Mouse (Mus musculus) left cerebral cortex, postnatal 4 days (tissue): ENCODE measurements around the gene Olfr135. TPM values are rescaled to one million over a fixed set of nuclear protein-coding genes. Genes with fewer than 3 reads are reported as not detected.

Experiments used
- DNase-seq: peaks from one replicate; pipeline ENCODE4 v3.0.0-alpha.2; 2022
- intact Hi-C: fragments of 180-260 bp; cut with DNase I; formaldehyde crosslinking; loops from one replicate; pipeline ENCODE4 v1.15.1; 2025
- total RNA-seq, 2 experiments: library from RNA; stranded (reverse); gene quantifications; 2 replicates each; pipeline ENCODE4 v1.2.3; 2021

The Olfr135 gene
- total RNA-seq, result not detected

GRCm38 (mm10) chr17:38204035-38204434 lies at the start of gene Olfr135:
Gene Olfr135, plus strand, starts transcription at chr17:38204335.
- intact Hi-C loops, result no loop called here
- no peak for DNase-seq

- intact Hi-C loops, result no loop called here
Measured at GRCm38 (mm10) chr17:38171088-38171487, 33.0 kb upstream of the Olfr135 start, which contains the start of gene Olfr134. Gene Olfr134, plus strand, starts transcription at chr17:38171388.

More at GRCm38 (mm10) chr17:38171088-38171487, 33.0 kb upstream of the Olfr135 start, which contains the start of gene Olfr134:
- DNase-seq, result no peak

Other genes starting within 250 kb of the Olfr135 start
- gene Olfr129, start 144.3 kb upstream of the Olfr135 start, total RNA-seq, result not detected
- not detected for gene Olfr130, start 140.4 kb upstream of the Olfr135 start, total RNA-seq
- gene Olfr131, start 115.6 kb upstream of the Olfr135 start, total RNA-seq, result not detected
- gene Olfr132, start 69.8 kb upstream of the Olfr135 start, total RNA-seq, result not detected
- gene Olfr133, start 59.1 kb upstream of the Olfr135 start, total RNA-seq, result not detected
- gene Olfr134, start 32.9 kb upstream of the Olfr135 start, total RNA-seq, result not detected
- gene Olfr138, start 56.7 kb downstream of the Olfr135 start, total RNA-seq, result not detected
- gene Olfr137, start 103.2 kb downstream of the Olfr135 start, total RNA-seq, result not detected
- gene Olfr136, start 125.5 kb downstream of the Olfr135 start, total RNA-seq, result not detected
- not detected for gene Esp36, start 215.8 kb downstream of the Olfr135 start, total RNA-seq